Mouse (Mus musculus) cerebellum, adult 11 months (tissue): ENCODE measurements around the gene Hunk.

Experiments used
- DNase-seq: peaks from one replicate; pipeline ENCODE4 v3.0.0; 2022

Gene Hunk

GRCm38 (mm10) chr16:90385688-90386513 lies at the start of gene Hunk:
TSS of gene Hunk (plus strand) at chr16:90386013.
- peak; percentile 14 for DNase-seq

GRCm38 (mm10) chr16:90339026-90339425 lies 46.8 kb upstream of the Hunk start:
- DNase-seq, result no peak

- DNase-seq, result no peak
These were observed 44.7 kb upstream of the Hunk start for GRCm38 (mm10) chr16:90341086-90341485.

DNA sequence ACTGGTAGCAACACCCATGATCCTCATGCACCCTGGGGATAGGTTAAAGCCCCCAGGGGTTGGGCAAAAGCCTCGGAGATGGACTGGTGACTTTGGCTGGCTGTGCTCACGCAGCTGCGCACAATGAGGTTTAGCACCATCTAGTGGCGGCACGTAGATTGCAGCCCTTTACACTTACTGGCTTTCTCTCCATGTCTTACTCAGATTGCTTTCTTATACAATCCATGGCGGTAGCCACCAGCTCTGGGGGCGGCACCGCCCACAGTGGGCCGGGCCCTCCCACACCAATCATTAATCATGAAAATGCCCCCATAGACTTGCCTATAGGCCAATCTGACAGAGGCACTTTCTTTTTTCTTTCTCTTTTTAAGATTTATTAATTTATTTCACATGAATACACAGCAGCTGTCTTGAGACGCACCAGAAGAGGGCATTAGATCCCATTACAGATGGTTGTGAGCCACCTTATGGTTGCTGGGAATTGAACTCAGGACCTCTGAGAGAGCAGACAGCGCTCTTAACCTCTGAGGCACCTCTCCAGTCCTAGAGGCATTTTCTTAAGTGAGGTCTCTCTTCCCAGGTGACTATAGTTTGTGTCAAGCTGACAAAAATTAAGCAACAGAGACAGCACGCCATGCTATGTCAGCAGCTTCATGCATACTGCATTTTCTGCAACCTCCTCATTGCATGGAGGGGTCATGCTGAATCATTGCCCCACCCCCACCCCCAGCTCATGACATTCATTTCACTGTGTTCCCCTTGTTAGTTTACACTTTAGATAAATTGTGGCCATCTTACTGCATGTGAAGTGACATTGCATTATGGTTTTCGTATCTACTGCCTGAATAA lies 35.9 kb upstream of the Hunk start:
- peak; percentile 48 for DNase-seq

- DNase-seq, result no peak
These were observed 34.1 kb upstream of the Hunk start for GRCm38 (mm10) chr16:90351726-90352125.

GRCm38 (mm10) chr16:90352691-90353090 lies 33.1 kb upstream of the Hunk start:
- DNase-seq, result no peak

- no peak for DNase-seq
These were observed 32.7 kb upstream of the Hunk start for GRCm38 (mm10) chr16:90353156-90353555.

DNA sequence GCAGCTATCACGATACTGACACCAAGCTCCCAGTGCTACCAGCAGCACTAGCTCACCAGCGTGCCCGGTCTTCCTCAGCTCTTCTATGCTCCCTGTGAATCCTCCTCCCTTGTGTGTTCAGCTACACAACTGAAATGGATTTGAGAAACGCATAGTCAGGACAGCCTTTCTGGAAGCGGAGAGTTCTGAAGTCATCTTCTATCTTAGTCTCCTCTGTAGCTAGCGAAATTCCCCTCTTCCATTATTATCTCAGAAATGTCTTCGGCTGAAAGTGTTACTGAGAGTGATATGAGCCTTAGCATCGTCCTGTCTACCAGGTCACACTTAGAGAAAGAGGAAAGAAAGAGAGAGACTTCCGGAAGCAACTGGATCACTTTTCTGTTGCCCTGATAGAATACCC lies 26.5 kb upstream of the Hunk start:
- no peak for DNase-seq

DNA sequence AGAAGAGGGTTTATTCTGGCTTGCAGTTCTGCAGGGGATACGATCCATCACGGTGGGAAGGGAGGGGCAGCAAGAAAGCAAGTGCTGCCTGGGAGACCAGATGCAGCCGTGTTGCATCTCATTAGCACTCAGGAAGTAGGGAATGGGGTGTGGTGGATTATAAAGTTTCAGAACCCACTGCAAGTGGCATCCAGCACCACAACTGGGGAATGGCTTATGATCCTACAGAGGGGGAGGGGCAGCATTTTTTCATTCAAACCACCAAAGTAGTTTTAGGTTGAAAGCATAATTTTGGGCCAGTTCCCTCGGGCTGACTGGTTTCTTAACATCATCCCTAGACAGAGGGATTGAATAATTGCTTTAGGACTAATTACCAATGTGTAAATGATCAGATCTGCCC lies 26.1 kb upstream of the Hunk start:
- no peak for DNase-seq

DNA sequence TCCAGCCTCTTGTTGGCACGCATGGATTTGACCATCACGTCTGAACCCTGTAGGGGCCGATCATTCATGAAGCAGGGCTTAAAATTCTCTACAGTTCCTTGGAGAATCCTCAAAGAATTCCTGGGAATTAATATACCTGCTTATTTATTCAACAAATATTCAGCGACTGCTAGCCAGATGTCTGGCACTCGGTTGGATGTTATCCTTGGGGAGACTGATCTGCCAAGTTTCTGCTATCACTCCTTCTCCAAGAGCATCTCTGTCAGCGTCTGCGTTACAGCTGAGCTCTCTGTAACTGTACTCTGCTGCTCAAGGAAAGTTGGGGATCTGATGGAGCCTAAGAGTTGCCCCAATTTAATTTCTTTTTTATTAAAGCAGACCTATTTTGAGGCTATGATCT lies 25.5 kb upstream of the Hunk start:
- no peak for DNase-seq

DNA sequence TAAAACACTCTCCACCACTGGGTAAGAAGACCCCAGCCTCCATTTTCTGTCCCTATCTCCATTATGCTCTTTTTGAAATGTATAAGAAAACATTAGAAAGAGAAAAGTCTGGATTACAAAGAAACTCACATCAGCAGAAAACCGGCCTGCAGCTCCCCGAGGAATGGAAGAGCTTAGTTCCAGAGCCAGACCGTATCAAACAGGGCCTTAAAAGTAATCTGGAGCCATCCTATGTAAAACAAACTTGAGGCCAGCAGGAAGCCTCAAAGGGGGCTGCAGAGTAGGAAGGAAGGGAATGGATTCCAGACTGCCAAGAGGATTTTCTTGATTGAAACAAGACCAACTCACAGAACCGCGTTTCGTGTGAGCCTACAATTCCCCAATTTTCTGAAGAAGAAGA lies 22.9 kb upstream of the Hunk start:
- DNase-seq, result no peak

DNA sequence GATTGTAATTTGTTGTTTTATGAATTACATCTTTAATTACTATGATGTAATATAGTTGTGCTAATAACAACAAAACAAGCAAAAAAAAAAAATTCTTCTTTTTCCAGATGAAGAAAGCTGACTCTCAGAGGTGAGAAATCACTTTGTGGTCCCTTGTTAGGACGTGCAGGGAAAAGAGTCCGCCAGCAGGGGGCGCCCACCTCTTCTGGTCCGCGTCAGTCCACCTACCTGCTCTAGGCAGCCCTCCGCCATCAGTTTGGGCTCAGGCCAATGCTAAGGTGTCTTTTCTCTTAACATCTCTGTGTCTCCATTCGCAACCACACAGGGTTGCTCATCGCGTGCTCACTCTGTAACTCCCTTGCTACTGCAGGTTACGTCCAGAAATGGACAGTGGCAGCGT lies 5.9 kb upstream of the Hunk start:
- DNase-seq, result peak; percentile 53

GRCm38 (mm10) chr16:90381633-90382032 lies 4.2 kb upstream of the Hunk start:
- DNase-seq, result no peak

DNA sequence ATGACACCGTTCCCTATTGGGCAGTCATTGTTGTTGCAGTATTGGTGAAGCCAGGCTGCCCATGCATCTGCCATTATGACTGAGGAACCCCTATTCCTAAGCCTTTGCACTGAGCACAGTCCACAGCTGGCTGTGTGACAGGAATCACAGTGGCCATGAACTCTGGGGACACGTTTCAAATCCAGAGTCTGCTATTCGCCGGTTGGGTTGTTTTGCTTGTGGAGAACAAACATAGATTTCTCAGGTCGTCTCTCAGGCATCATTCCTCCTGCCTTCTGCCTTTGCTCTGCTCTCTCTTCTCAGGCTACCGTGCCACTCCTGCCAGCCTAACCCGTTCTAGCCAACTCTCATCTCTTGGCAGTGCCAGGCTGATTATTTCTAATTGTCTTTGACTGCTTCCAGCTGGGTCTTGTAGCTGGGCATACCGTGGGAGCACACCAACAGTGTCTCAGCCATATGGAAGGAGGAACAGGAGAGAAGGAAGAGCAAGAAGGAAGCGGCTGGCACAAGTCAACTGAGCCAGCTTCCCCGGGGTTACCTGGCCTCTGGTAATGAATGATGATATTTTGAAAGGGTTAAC lies 3.0 kb upstream of the Hunk start:
- no peak for DNase-seq

DNA sequence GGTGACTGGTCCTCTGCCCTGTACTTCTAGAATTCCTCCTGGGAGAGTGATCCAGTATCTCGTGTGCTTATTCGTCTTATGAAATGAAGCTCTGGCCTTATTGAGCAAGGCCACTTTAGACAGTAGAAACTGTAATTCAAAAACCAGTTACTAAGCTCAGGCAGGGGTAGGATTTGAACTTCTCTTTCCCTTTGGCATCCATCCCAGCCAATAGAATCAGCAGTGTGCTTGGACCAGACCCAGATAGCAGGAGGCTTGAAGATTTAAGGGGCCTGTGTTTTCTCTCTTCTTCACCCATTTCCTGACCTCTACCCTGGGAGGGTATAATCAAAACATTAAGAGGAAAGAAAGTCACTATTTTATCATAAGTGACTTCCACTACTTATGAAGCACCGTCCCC lies 1.8 kb upstream of the Hunk start:
- no peak for DNase-seq

GRCm38 (mm10) chr16:90384846-90385245 lies 967 bp upstream of the Hunk start:
- DNase-seq, result no peak

DNA sequence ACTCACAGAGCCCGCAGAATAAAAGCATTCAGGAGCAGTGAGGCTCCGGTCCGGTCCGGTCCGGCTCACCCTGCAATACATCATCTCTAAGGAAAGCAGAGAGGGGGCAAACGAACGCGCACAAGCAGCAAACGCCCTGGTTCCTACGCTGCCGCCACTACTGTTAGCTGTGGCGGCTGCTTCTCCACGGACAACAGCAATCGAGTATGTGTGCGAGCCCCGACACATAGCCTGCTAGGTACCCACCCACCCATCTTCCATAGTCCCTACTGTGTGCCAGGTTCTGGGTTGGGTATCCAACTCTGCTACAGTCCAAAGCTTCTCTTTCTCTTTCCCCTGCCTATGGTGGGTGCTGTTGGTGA lies 506 bp upstream of the Hunk start:
- DNase-seq, result no peak

DNA sequence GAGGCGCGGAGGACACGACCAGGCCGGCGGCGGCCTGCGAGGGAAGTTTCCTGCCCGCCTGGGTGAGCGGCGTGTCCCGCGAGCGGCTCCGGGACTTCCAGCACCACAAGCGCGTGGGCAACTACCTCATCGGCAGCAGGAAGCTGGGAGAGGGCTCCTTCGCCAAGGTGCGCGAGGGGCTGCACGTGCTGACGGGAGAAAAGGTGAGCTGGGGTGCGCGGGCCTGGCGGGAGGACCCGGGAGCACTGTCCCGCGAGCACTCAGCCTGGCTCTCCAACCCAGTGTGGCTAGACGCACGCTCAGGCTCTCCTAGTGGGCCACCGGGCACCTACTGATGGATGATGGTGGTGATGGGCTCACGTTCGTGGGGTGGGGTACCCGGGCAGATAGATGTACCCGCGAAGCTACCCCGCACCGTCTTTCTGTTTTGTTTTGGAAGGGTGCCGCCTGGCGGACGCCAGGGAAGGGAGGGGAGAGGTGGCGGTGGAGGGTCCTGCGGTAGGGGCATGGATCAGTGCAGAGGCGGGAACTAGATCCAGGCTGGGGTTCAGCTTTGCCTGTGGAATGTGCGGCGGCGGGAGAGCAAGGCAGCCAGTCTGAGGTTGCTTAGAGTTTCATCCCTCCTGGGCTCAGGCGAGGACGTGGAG lies 824 bp downstream of the Hunk start:
- no peak for DNase-seq

DNA sequence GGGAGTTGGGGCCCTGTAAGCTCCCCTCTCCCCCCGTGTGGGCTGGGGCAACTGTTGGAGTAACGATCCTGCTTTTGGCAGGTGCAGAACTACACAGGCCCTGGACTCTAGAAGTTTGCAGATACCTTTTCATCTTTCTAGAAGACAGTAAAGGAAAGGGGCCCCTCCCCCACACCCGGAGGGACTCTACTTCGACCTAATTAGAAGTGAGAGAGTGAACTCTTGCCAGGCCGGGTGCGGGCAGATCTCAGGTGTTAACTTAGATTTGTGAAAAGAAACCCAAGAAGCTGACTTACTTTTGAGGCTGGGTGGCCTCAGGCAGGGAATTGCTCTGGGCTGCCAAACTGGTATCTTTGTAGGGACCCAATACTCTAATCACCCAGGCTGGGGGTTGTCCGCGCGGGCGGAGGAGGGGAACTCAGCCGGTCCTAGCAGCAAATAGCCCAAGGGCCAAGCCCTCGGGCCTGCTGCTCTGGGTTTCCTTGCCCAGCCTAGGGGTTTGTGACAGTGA lies 1.4 kb downstream of the Hunk start:
- DNase-seq, result peak; percentile 22

DNA sequence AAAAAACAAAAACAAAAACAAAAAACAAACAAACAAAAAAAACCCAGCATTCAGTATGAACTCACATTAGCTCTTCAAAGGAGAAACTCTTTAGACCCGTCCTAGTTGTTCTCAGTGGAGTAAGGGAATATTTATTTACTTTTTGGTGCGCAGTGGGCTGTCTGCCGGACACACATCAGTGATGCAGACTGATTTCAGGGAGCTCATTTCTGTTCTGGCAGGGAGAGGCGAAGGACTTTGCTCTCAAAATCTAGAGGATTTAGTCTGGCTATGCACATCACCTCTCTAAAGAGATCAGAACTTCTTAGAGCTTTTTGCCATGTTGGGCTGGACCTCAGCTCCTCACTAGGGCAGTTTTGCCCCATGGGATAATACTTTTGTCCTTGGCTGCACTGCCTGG lies 2.1 kb downstream of the Hunk start:
- DNase-seq, result no peak

GRCm38 (mm10) chr16:90389103-90389750 lies 3.4 kb downstream of the Hunk start:
- DNase-seq, result no peak

DNA sequence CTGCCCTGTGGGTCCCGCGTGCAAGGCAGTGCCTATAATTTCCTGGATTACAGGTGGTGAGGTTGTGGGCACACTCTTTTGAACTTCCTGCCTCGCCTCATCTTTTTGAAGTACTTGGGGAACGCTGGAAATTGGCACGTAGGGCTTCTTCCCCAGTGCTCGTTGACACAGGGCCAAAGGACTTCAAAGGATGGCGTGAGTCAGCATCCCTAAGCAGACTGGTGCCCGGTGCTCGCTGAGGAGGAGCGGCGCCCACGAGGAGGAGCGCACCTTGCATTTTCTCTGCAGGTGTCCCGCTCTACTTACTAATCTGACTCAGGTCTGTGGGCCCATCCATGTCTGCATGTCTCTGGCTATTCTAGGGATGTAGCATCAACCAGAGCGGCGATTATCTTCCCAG lies 4.9 kb downstream of the Hunk start:
- DNase-seq, result no peak

GRCm38 (mm10) chr16:90394761-90395160 lies 8.9 kb downstream of the Hunk start:
- DNase-seq, result no peak
